Mouse (Mus musculus) liver, adult 2 months (tissue): ENCODE data around the gene Cfap126. TPM values are rescaled to one million over a fixed set of nuclear protein-coding genes. Genes with fewer than 3 reads are reported as not detected.
A peak's percentile ranks its signal among the peaks of the same experiment; 100 is the strongest.

Source experiments
- DNase-seq: peaks from one replicate; pipeline ENCODE4 v3.0.0-alpha.2; 2011; ENCODE audit warnings: low read depth, low spot score; ENCODE audit errors: extremely low read depth
- H3K27ac ChIP-seq: fragments of 200-500 bp; replicated peaks from 2 replicates; pipeline ENCODE4 v1.5.1; 2012; ENCODE audit warnings: low read depth, mild to moderate bottlenecking, control low read depth, inconsistent platforms, low read length; ENCODE audit not compliant: insufficient read depth
- H3K27me3 ChIP-seq: fragments of 200-500 bp; 2 replicates; pipeline ENCODE4 v1.6.1; 2012; ENCODE audit warnings: mild to moderate bottlenecking, moderate library complexity, low read length, inconsistent platforms; ENCODE audit not compliant: control insufficient read depth, insufficient read depth
- H3K36me3 ChIP-seq: fragments of 200-500 bp; 2 replicates; pipeline ENCODE4 v1.6.1; 2012; ENCODE audit warnings: low read length, inconsistent platforms; ENCODE audit not compliant: control insufficient read depth, insufficient read depth
- H3K4me1 ChIP-seq: fragments of 200-500 bp; 2 replicates; pipeline ENCODE4 v1.6.1; 2011; ENCODE audit warnings: low read length; ENCODE audit not compliant: control insufficient read depth, insufficient read depth
- H3K4me3 ChIP-seq: fragments of 200-500 bp; 2 replicates; pipeline ENCODE4 v1.5.1; 2011; ENCODE audit warnings: low read depth, mild to moderate bottlenecking, control low read depth, low read length, moderate library complexity; ENCODE audit not compliant: insufficient read depth
- H3K79me2 ChIP-seq: fragments of 200-500 bp; 2 replicates; pipeline ENCODE4 v1.6.1; 2012; ENCODE audit warnings: inconsistent platforms, mild to moderate bottlenecking, low read length, moderate library complexity; ENCODE audit not compliant: control insufficient read depth, insufficient read depth
- H3K9ac ChIP-seq: fragments of 200-500 bp; 2 replicates; pipeline ENCODE4 v1.6.1; 2012; ENCODE audit warnings: low read depth, mild to moderate bottlenecking, control low read depth, inconsistent platforms, low read length
- CTCF ChIP-seq: fragments of 200-500 bp; IDR thresholded peaks from 2 replicates; pipeline ENCODE4 v1.5.1; 2011; ENCODE audit warnings: low read depth, low read length, control low read depth
- POLR2A ChIP-seq: fragments of 200-500 bp; IDR thresholded peaks from 2 replicates; pipeline ENCODE4 v1.6.1; 2011; ENCODE audit warnings: low read length, control low read depth; ENCODE audit not compliant: insufficient read depth; ENCODE audit errors: extremely low read depth
- WGBS: fragments of 180-500 bp; shearing (Covaris S2); methylation state at CpG from one replicate; pipeline ENCODE4 v1.1.7; 2018; 5-methylcytosine and 5-hydroxymethylcytosine counted together
- polyA plus RNA-seq: library from polyadenylated mRNA; depleted of rRNA; stranded (reverse); fragments of >200 nt; gene quantifications from 2 replicates; pipeline ENCODE4 v1.2.3, GENCODE M21; 2012
- total RNA-seq: library from RNA; depleted of rRNA; stranded (reverse); fragments of >200 nt; gene quantifications from 2 replicates; pipeline ENCODE4 v1.2.3, GENCODE M21; 2014

Cfap126 gene
- total and polyA plus RNA-seq, 2 experiments: 0.37 to 3.5 TPM

GRCm38 (mm10) chr1:171120893-171121292 is 7.2 kb downstream of the Cfap126 start:
- H3K9ac ChIP-seq: no peak overlapping the region
- WGBS: 72% methylated on average over 3 of the region's 3 CpGs
- no peak overlapping the region for H3K27ac ChIP-seq
- no peaks in the 10 kb centered on the region for H3K27me3 ChIP-seq
- H3K4me1 ChIP-seq: peaks cover 3% of the 10 kb centered on the region; the same call in 1 of the 2 replicates
- no peaks in the 10 kb centered on the region for H3K79me2 ChIP-seq
- DNase-seq: no peak
- TF ChIP-seq POLR2A: no peak
- TF ChIP-seq CTCF: no peak
- H3K4me3 ChIP-seq: no peak overlapping the region
- no peaks in the 10 kb centered on the region for H3K36me3 ChIP-seq

- TF ChIP-seq POLR2A: no peak
- Histone ChIP-seq H3K27me3 (no peaks in the 10 kb centered on the region), H3K79me2 (no peaks in the 10 kb centered on the region), H3K4me1 (peaks cover 3% of the 10 kb centered on the region; the same call in 1 of the 2 replicates), H3K9ac (no peak overlapping the region), H3K36me3 (no peaks in the 10 kb centered on the region), H3K4me3 (no peak overlapping the region), H3K27ac (no peak overlapping the region)
- WGBS: 54% methylated on average over 5 of the region's 5 CpGs
- no peak for DNase-seq
These were observed 8.1 kb downstream of the Cfap126 start for GRCm38 (mm10) chr1:171121839-171122238.

GRCm38 (mm10) chr1:171122932-171123331 is 9.2 kb downstream of the Cfap126 start:
- Histone ChIP-seq H3K79me2 (no peaks in the 10 kb centered on the region), H3K27ac (0 out of 2 replicates have a peak overlapping the region, but pooled peaks have one; percentile 5), H3K4me3 (no peak overlapping the region), H3K27me3 (no peaks in the 10 kb centered on the region), H3K4me1 (peaks cover 3% of the 10 kb centered on the region; the same call in 1 of the 2 replicates), H3K36me3 (no peaks in the 10 kb centered on the region; the same call in 1 of the 2 replicates), H3K9ac (0 out of 2 replicates have a peak overlapping the region, but pooled peaks have one; percentile 15)
- 11% methylated on average over 7 of the region's 7 CpGs for WGBS
- no peak for TF ChIP-seq CTCF
- no peak for TF ChIP-seq POLR2A
- peak; percentile 82 for DNase-seq

- 94% methylated on average over 5 of the region's 5 CpGs for WGBS
- TF ChIP-seq POLR2A: no peak
- no peak for TF ChIP-seq CTCF
- no peaks in the 10 kb centered on the region for H3K79me2 ChIP-seq
- no peak overlapping the region for H3K27ac ChIP-seq
- H3K9ac ChIP-seq: no peak overlapping the region
- H3K27me3 ChIP-seq: no peaks in the 10 kb centered on the region
- no peak for DNase-seq
- no peak overlapping the region for H3K4me3 ChIP-seq
- H3K4me1 ChIP-seq: peaks cover 3% of the 10 kb centered on the region; the same call in 1 of the 2 replicates
- peaks cover 4% of the 10 kb centered on the region; the same call in 1 of the 2 replicates for H3K36me3 ChIP-seq
These were observed 10.7 kb downstream of the Cfap126 start for GRCm38 (mm10) chr1:171124398-171124797.

- H3K36me3 ChIP-seq: peaks cover 32% of the 10 kb centered on the region
- peaks cover 3% of the 10 kb centered on the region; the same call in 1 of the 2 replicates for H3K4me1 ChIP-seq
- H3K79me2 ChIP-seq: no peaks in the 10 kb centered on the region
- no peaks in the 10 kb centered on the region for H3K27me3 ChIP-seq
- DNase-seq: no peak
- TF ChIP-seq POLR2A (no peak), CTCF (no peak)
- WGBS: 64% methylated on average over 7 of the region's 7 CpGs
- H3K9ac ChIP-seq: no peak overlapping the region
- no peak overlapping the region for H3K4me3 ChIP-seq
- no peak overlapping the region for H3K27ac ChIP-seq
These were observed 15.5 kb downstream of the Cfap126 start for GRCm38 (mm10) chr1:171129251-171129650.

GRCm38 (mm10) chr1:171130971-171131370 is 17.3 kb downstream of the Cfap126 start:
- TF ChIP-seq POLR2A (no peak), CTCF (no peak)
- Histone ChIP-seq H3K9ac (no peak overlapping the region), H3K27me3 (no peaks in the 10 kb centered on the region), H3K4me1 (peaks cover 3% of the 10 kb centered on the region; the same call in 1 of the 2 replicates), H3K4me3 (no peak overlapping the region), H3K36me3 (peaks cover 47% of the 10 kb centered on the region), H3K27ac (no peak overlapping the region), H3K79me2 (no peaks in the 10 kb centered on the region)
- peak; percentile 66 for DNase-seq
- 13% methylated on average over 1 of the region's 1 CpGs for WGBS
